Mouse (Mus musculus) frontal cortex, postnatal 14 days (tissue): ENCODE data around the gene Rps15.

Source experiments
- DNase-seq, 2 experiments: peaks; one replicate each; pipeline ENCODE4 v3.0.0; 2022; ENCODE audit warnings: low spot score in 2 of 2

Rps15 gene

GRCm38 (mm10) chr10:80315315-80315714 lies 23.1 kb downstream of the Rps15 start:
- no peak for DNase-seq

GRCm38 (mm10) chr10:80316359-80316781 lies 24.1 kb downstream of the Rps15 start:
- DNase-seq, result no peak

GRCm38 (mm10) chr10:80317011-80317410 lies 24.8 kb downstream of the Rps15 start:
- DNase-seq, result no peak

- peak; percentile 86 to 91 for DNase-seq
Measured at GRCm38 (mm10) chr10:80320340-80320760, 28.1 kb downstream of the Rps15 start, which contains the start of gene 2310011J03Rik. Gene 2310011J03Rik, minus strand, starts transcription at chr10:80320537.

- no peak for DNase-seq
Measured at GRCm38 (mm10) chr10:80321014-80321669, 28.9 kb downstream of the Rps15 start.

- DNase-seq, result no peak
Measured at GRCm38 (mm10) chr10:80321670-80322581, 29.7 kb downstream of the Rps15 start.

GRCm38 (mm10) chr10:80322811-80323211 lies 30.6 kb downstream of the Rps15 start:
- DNase-seq, result no peak

GRCm38 (mm10) chr10:80323261-80324119 lies 31.2 kb downstream of the Rps15 start:
- peak in 1 of 2 experiments; percentile 48 for DNase-seq

GRCm38 (mm10) chr10:80324120-80325037 lies 32.1 kb downstream of the Rps15 start:
- DNase-seq, result no peak

- DNase-seq, result no peak
Measured at GRCm38 (mm10) chr10:80325045-80325444, 32.8 kb downstream of the Rps15 start.

- peak; percentile 96 to 97 for DNase-seq
Measured at GRCm38 (mm10) chr10:80329273-80330081, 37.2 kb downstream of the Rps15 start, which contains the start of the genes Pcsk4 and Reep6. Gene Pcsk4, minus strand, starts transcription at chr10:80329498. Gene Reep6, plus strand, starts transcription at chr10:80329953.

- DNase-seq, result no peak
Measured at GRCm38 (mm10) chr10:80330084-80330483, 37.8 kb downstream of the Rps15 start.

- no peak for DNase-seq
Measured at GRCm38 (mm10) chr10:80330888-80331287, 38.6 kb downstream of the Rps15 start.

- no peak for DNase-seq
Measured at GRCm38 (mm10) chr10:80331636-80332524, 39.6 kb downstream of the Rps15 start.

GRCm38 (mm10) chr10:80332525-80332989 lies 40.3 kb downstream of the Rps15 start:
- no peak for DNase-seq

GRCm38 (mm10) chr10:80336263-80336662 lies 44.0 kb downstream of the Rps15 start:
- no peak for DNase-seq

GRCm38 (mm10) chr10:80339941-80340750 lies 47.9 kb downstream of the Rps15 start:
- peak; percentile 65 to 81 for DNase-seq

GRCm38 (mm10) chr10:80341026-80341425 lies 48.8 kb downstream of the Rps15 start:
- no peak for DNase-seq
